Comparison of ENCODE assay signal across 20 mouse cellular contexts in genomic region chr1:181980017-181980719, GRCm38 (mm10). TPM values are rescaled to one million over a fixed set of nuclear protein-coding genes. Genes with fewer than 3 reads are reported as not detected.
DNase-seq lines count a peak whose midpoint lies in the region; ATAC-seq and TF ChIP-seq lines count a peak whose summit lies in the region.
"Had no signal": no experiment of that assay in that cellular context is flagged by ENCODE, and none has a peak within 500 bp of the region (broad histone marks: within the 10 kb centered on the region; RNA-seq: fewer than 3 reads in every experiment).

No protein-coding gene starts in this region.

- no peaks in the 10 kb centered on the region for H3K9me3 ChIP-seq in forebrain, embryonic 14.5 days (replicated peaks; ENCODE audit: control insufficient read depth, low read length)
- no peaks in the 10 kb centered on the region for H3K9me3 ChIP-seq in forebrain, embryonic 10.5 days
- H3K9me3 ChIP-seq in heart, embryonic 10.5 days: no peaks in the 10 kb centered on the region
- H3K9me3 ChIP-seq in midbrain, postnatal 0 days (ENCODE audit: low read length): no peaks in the 10 kb centered on the region
- no peaks in the 10 kb centered on the region for H3K9me3 ChIP-seq in midbrain, embryonic 15.5 days
- H3K9me3 ChIP-seq: embryonic facial prominence, embryonic 12.5 days; liver, embryonic 13.5 days; lung, embryonic 15.5 days had no signal

- peak overlapping the region; percentile 58; the same call in 1 of the 2 replicates for H3K27ac ChIP-seq in forebrain, embryonic 14.5 days (ENCODE audit: low read depth, low read length)
- H3K27ac ChIP-seq in forebrain, embryonic 10.5 days: no peak overlapping the region
- H3K27ac ChIP-seq in heart, embryonic 10.5 days: no peak overlapping the region
- no peak overlapping the region for H3K27ac ChIP-seq in midbrain, postnatal 0 days (ENCODE audit: low read depth, low read length)
- H3K27ac ChIP-seq in midbrain, embryonic 15.5 days: no peak overlapping the region
- H3K27ac ChIP-seq: embryonic facial prominence, embryonic 12.5 days; hindbrain, embryonic 14.5 days; kidney, postnatal 0 days; liver, embryonic 13.5 days; lung, embryonic 15.5 days; macrophage had no signal

- H3K36me3 ChIP-seq in forebrain, embryonic 14.5 days (ENCODE audit: control insufficient read depth, insufficient read depth, low read length): peaks cover 2% of the 10 kb centered on the region; the same call in 1 of the 2 replicates
- peaks cover 52% of the 10 kb centered on the region for H3K36me3 ChIP-seq in forebrain, embryonic 10.5 days (replicated peaks)
- H3K36me3 ChIP-seq in heart, embryonic 10.5 days: peaks cover 14% of the 10 kb centered on the region
- no peaks in the 10 kb centered on the region for H3K36me3 ChIP-seq in midbrain, postnatal 0 days (ENCODE audit: insufficient read depth, low read length)
- H3K36me3 ChIP-seq in midbrain, embryonic 15.5 days (replicated peaks): no peaks in the 10 kb centered on the region
- H3K36me3 ChIP-seq: liver, embryonic 13.5 days; lung, embryonic 15.5 days had no signal

- no peak overlapping the region for H3K9ac ChIP-seq in forebrain, embryonic 14.5 days (ENCODE audit: low read length)
- no peak overlapping the region for H3K9ac ChIP-seq in midbrain, postnatal 0 days (replicated peaks; ENCODE audit: low read length, poor library complexity, severe bottlenecking)
- no peak overlapping the region for H3K9ac ChIP-seq in midbrain, embryonic 15.5 days
- H3K9ac ChIP-seq: embryonic facial prominence, embryonic 12.5 days; hindbrain, embryonic 14.5 days; liver, embryonic 13.5 days; lung, embryonic 15.5 days had no signal

- peak; percentile 57; the same call in 1 of the 2 replicates for ATAC-seq in forebrain, embryonic 14.5 days
- ATAC-seq in midbrain, postnatal 0 days (ENCODE audit: low FRiP score): no peak
- ATAC-seq in midbrain, embryonic 15.5 days (replicated peaks): no peak
- ATAC-seq: intestine, postnatal 0 days had no signal

- no peak for TF ChIP-seq CTCF in midbrain, postnatal 0 days (IDR thresholded peaks at IDR 0.05)

- 68% methylated on average over 14 of the region's 14 CpGs for WGBS in forebrain, embryonic 14.5 days
- WGBS in forebrain, embryonic 10.5 days: 93% methylated on average over 14 of the region's 14 CpGs
- WGBS in heart, embryonic 10.5 days: 92% methylated on average over 14 of the region's 14 CpGs
- WGBS in midbrain, postnatal 0 days: 71% methylated on average over 14 of the region's 14 CpGs
- WGBS in midbrain, embryonic 15.5 days: 81% methylated on average over 14 of the region's 14 CpGs

- H3K4me2 ChIP-seq in forebrain, embryonic 14.5 days (ENCODE audit: low read length): no peak overlapping the region
- no peak overlapping the region for H3K4me2 ChIP-seq in midbrain, postnatal 0 days (ENCODE audit: low read depth, low read length, poor library complexity, severe bottlenecking)
- no peak overlapping the region for H3K4me2 ChIP-seq in midbrain, embryonic 15.5 days
- H3K4me2 ChIP-seq: embryonic facial prominence, embryonic 12.5 days; hindbrain, embryonic 14.5 days; liver, embryonic 13.5 days; lung, embryonic 15.5 days; midbrain, embryonic 11.5 days had no signal

- H3K4me3 ChIP-seq in forebrain, embryonic 14.5 days (ENCODE audit: low read depth, low read length): no peak overlapping the region
- H3K4me3 ChIP-seq in forebrain, embryonic 10.5 days: no peak overlapping the region
- no peak overlapping the region for H3K4me3 ChIP-seq in heart, embryonic 10.5 days
- no peak overlapping the region for H3K4me3 ChIP-seq in midbrain, postnatal 0 days (ENCODE audit: low read depth, low read length)
- H3K4me3 ChIP-seq in midbrain, embryonic 15.5 days: no peak overlapping the region
- H3K4me3 ChIP-seq: embryonic facial prominence, embryonic 12.5 days; liver, embryonic 13.5 days; lung, embryonic 15.5 days had no signal

- no peaks in the 10 kb centered on the region; the same call in 1 of the 2 replicates for H3K4me1 ChIP-seq in forebrain, embryonic 14.5 days (ENCODE audit: control insufficient read depth, insufficient read depth, low read length)
- H3K4me1 ChIP-seq in forebrain, embryonic 10.5 days: peaks cover 8% of the 10 kb centered on the region
- peaks cover 19% of the 10 kb centered on the region for H3K4me1 ChIP-seq in heart, embryonic 10.5 days
- no peaks in the 10 kb centered on the region for H3K4me1 ChIP-seq in midbrain, postnatal 0 days (ENCODE audit: insufficient read depth, low read length)
- H3K4me1 ChIP-seq in midbrain, embryonic 15.5 days: peaks cover 9% of the 10 kb centered on the region; the same call in 1 of the 2 replicates
- H3K4me1 ChIP-seq: embryonic facial prominence, embryonic 12.5 days; liver, embryonic 13.5 days had no signal

- H3K27me3 ChIP-seq in forebrain, embryonic 14.5 days (replicated peaks; ENCODE audit: control insufficient read depth, insufficient read depth, low read length): no peaks in the 10 kb centered on the region
- H3K27me3 ChIP-seq in forebrain, embryonic 10.5 days (ENCODE audit: poor library complexity, severe bottlenecking): no peaks in the 10 kb centered on the region
- no peaks in the 10 kb centered on the region for H3K27me3 ChIP-seq in heart, embryonic 10.5 days (ENCODE audit: insufficient read depth, poor library complexity, severe bottlenecking)
- no peaks in the 10 kb centered on the region for H3K27me3 ChIP-seq in midbrain, postnatal 0 days (ENCODE audit: insufficient read depth, low read length)
- no peaks in the 10 kb centered on the region for H3K27me3 ChIP-seq in midbrain, embryonic 15.5 days (replicated peaks)
- H3K27me3 ChIP-seq: embryonic facial prominence, embryonic 12.5 days; liver, embryonic 13.5 days; lung, embryonic 15.5 days had no signal

- peak; percentile 70 for DNase-seq in forebrain, embryonic 14.5 days (ENCODE audit: low spot score)
- DNase-seq in forebrain, embryonic 10.5 days (ENCODE audit: extremely low spot score, low spot score): no peak
- peak; percentile 35 to 41 for DNase-seq in heart, postnatal 10 days
- no peak for DNase-seq in heart, embryonic 10.5 days (ENCODE audit: low spot score)
- peak; percentile 38 for DNase-seq in midbrain, postnatal 0 days (ENCODE audit: low spot score)
- DNase-seq in right cerebral cortex, postnatal 4 days: peak; percentile 11
- DNase-seq in kidney, postnatal 25 days: no peak
- DNase-seq: adrenal gland, adult 2 months; cerebellum, adult 18-20 months; gastrocnemius, postnatal 10 days; liver, embryonic 13.5 days; thymus, adult 18-20 months had no signal

- intact Hi-C loops in heart, postnatal 10 days (cut with DNase I): no loop called here

RNA-seq across cellular contexts. Expression of gene Enah, which starts 39.6 kb away (rescaled TPM):
- 19.9 and 24.7 TPM in 2 replicates for polyA plus RNA-seq in forebrain, embryonic 14.5 days (2014; fragmentation: Nextera tagmentation; extraction: Ambion mirVana)
- polyA plus RNA-seq in forebrain, embryonic 10.5 days (2016; fragmentation: Nextera tagmentation; extraction: Ambion mirVana): 24.6 and 27.7 TPM in 2 replicates
- 100 to 1,000 TPM; 140 to 156 TPM for total RNA-seq in heart, postnatal 10 days (2021)
- polyA plus RNA-seq in heart, embryonic 10.5 days (2016; fragmentation: Nextera tagmentation; extraction: Ambion mirVana): 19.5 and 24.5 TPM in 2 replicates
- 78.0 and 84.2 TPM in 2 replicates for total RNA-seq in midbrain, postnatal 0 days (2014; rRNA removed)
- polyA plus RNA-seq in midbrain, postnatal 0 days (2015; fragmentation: Nextera tagmentation; extraction: Ambion mirVana): 16.8 and 23.0 TPM in 2 replicates
- polyA plus RNA-seq in midbrain, embryonic 15.5 days (2015; fragmentation: Nextera tagmentation; extraction: Ambion mirVana): 34.6 and 36.1 TPM in 2 replicates

Comparison
In these comparisons a context has a peak if more than half of its experiments do, and no peak if none do; other contexts are left out.
1. DNase-seq: peak in forebrain, embryonic 14.5 days (single experiment), heart, postnatal 10 days (2 of 2), midbrain, postnatal 0 days (single experiment) and right cerebral cortex, postnatal 4 days (single experiment); none in forebrain, embryonic 10.5 days (single experiment), heart, embryonic 10.5 days (single experiment) and kidney, postnatal 25 days (0 of 2).